Mouse (Mus musculus) stomach, embryonic 15.5 days (tissue): ENCODE results near the gene Olfr1392. TPM values are rescaled to one million over a fixed set of nuclear protein-coding genes. Genes with fewer than 3 reads are reported as not detected.
"Not testable (repeated sequence)": the region's sequence is repeated elsewhere in the genome, so short reads cannot be mapped to it uniquely, and the experiment has no call there.

Experiments used
- ATAC-seq: fragments of 200-750 bp; cut with Nextera tagmentation; 2 replicates; pipeline ENCODE4 v1.8.0; 2017; ENCODE audit warnings: low read depth, moderate number of reproducible peaks, moderate TSS enrichment; ENCODE audit not compliant: insufficient read depth, low FRiP score
- H3K27ac ChIP-seq: fragments of 300-500 bp; sonication (generic); 2 replicates; pipeline ENCODE4 v1.5.1; 2015; ENCODE audit warnings: mild to moderate bottlenecking, inconsistent platforms
- H3K27me3 ChIP-seq: fragments of 300-500 bp; sonication (generic); replicated peaks from 2 replicates; pipeline ENCODE4 v1.6.1; 2015; ENCODE audit warnings: inconsistent platforms
- H3K36me3 ChIP-seq: fragments of 300-500 bp; sonication (generic); 2 replicates; pipeline ENCODE4 v1.6.1; 2015; ENCODE audit warnings: inconsistent platforms
- H3K4me1 ChIP-seq: fragments of 300-500 bp; sonication (generic); 2 replicates; pipeline ENCODE4 v1.6.1; 2015; ENCODE audit warnings: inconsistent platforms
- H3K4me2 ChIP-seq: fragments of 300-500 bp; sonication (generic); 2 replicates; pipeline ENCODE4 v1.6.1; 2015; ENCODE audit warnings: mild to moderate bottlenecking, inconsistent platforms
- H3K4me3 ChIP-seq: fragments of 300-500 bp; sonication (generic); replicated peaks from 2 replicates; pipeline ENCODE4 v1.5.1; 2015; ENCODE audit warnings: inconsistent platforms
- H3K9ac ChIP-seq: fragments of 300-500 bp; sonication (generic); 2 replicates; pipeline ENCODE4 v1.6.1; 2015; ENCODE audit warnings: inconsistent platforms
- H3K9me3 ChIP-seq: fragments of 300-500 bp; sonication (generic); 2 replicates; pipeline ENCODE4 v1.6.1; 2016; ENCODE audit warnings: inconsistent platforms
- WGBS: fragments of 180-500 bp; shearing (Covaris S2); methylation state at CpG from one replicate; pipeline ENCODE4 v1.1.7; 2015; 5-methylcytosine and 5-hydroxymethylcytosine counted together
- polyA plus RNA-seq: library from polyadenylated mRNA; unstranded; fragments of >200 nt; fragmentation: Nextera tagmentation; extraction: Ambion mirVana; gene quantifications from 2 replicates; pipeline ENCODE4 v1.2.1, GENCODE M21; 2015

Olfr1392 gene
- polyA plus RNA-seq, 1 experiment from 2014 or later: not detected

- no peaks in the 10 kb centered on the region for H3K9me3 ChIP-seq
- H3K27ac ChIP-seq: no peak overlapping the region
- H3K27me3 ChIP-seq: no peaks in the 10 kb centered on the region
- no peak overlapping the region for H3K4me2 ChIP-seq
- no peak overlapping the region for H3K4me3 ChIP-seq
- no peak for ATAC-seq
- no peaks in the 10 kb centered on the region for H3K4me1 ChIP-seq
- no peak overlapping the region for H3K9ac ChIP-seq
- no peaks in the 10 kb centered on the region for H3K36me3 ChIP-seq
- 91% methylated on average over 9 of the region's 9 CpGs for WGBS
Measured at GRCm38 (mm10) chr11:49269761-49270160, 15.3 kb upstream of the Olfr1392 start.

GRCm38 (mm10) chr11:49270368-49270767 is 14.7 kb upstream of the Olfr1392 start:
- 92% methylated on average over 4 of the region's 4 CpGs for WGBS
- Histone ChIP-seq H3K4me2 (no peak overlapping the region), H3K27me3 (no peaks in the 10 kb centered on the region), H3K4me1 (no peaks in the 10 kb centered on the region), H3K9ac (no peak overlapping the region), H3K27ac (no peak overlapping the region), H3K36me3 (no peaks in the 10 kb centered on the region), H3K4me3 (no peak overlapping the region), H3K9me3 (no peaks in the 10 kb centered on the region)
- ATAC-seq: no peak

GRCm38 (mm10) chr11:49271334-49271733 is 13.7 kb upstream of the Olfr1392 start:
- no peak overlapping the region for H3K4me3 ChIP-seq
- H3K36me3 ChIP-seq: no peaks in the 10 kb centered on the region
- no peak overlapping the region for H3K9ac ChIP-seq
- no peaks in the 10 kb centered on the region for H3K9me3 ChIP-seq
- no peak overlapping the region for H3K4me2 ChIP-seq
- no peak; the same call in 1 of the 2 replicates for ATAC-seq
- H3K27me3 ChIP-seq: no peaks in the 10 kb centered on the region
- no peak overlapping the region for H3K27ac ChIP-seq
- 30% methylated on average over 7 of the region's 7 CpGs for WGBS
- no peaks in the 10 kb centered on the region for H3K4me1 ChIP-seq

DNA sequence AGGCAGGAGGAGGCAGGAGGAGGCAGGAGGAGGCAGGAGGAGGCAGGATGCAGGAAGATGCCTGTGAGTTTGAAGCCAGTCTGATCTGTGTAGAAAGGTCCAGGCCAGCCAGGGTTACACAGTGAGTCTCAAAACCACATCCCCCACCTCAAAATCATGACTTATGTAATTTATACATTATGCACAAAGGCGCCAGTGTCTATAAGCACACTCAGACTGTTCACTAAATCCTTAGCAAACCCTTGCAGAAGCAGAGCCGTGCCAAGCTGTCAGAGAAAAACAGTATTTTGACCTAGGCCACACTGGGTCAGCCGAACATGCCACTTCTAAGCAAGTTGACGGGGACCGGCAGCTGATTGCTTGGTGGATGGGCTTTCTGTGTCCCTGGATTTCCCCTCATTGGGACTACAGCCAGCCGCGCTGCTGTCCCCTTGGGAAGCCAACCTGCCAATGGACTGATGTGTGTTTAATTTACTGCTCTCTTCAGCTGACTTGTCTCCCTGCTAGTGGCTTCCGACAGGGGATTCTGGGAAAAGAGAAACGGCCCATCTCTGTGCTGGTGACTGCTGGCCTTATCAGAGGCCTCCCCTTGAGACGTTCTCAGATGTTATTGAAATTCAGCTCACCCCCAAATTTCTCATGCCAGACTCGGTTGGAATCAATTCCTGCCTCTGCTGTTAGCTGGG is 11.1 kb upstream of the Olfr1392 start:
- Histone ChIP-seq H3K27ac (no peak overlapping the region), H3K27me3 (no peaks in the 10 kb centered on the region), H3K36me3 (no peaks in the 10 kb centered on the region), H3K9me3 (no peaks in the 10 kb centered on the region), H3K4me2 (no peak overlapping the region), H3K4me3 (no peak overlapping the region), H3K9ac (no peak overlapping the region), H3K4me1 (no peaks in the 10 kb centered on the region)
- WGBS: 62% methylated on average over 11 of the region's 11 CpGs
- ATAC-seq: no peak

GRCm38 (mm10) chr11:49278222-49278621 is 6.9 kb upstream of the Olfr1392 start, which contains the start of gene Olfr1393:
Gene Olfr1393, plus strand, starts transcription at chr11:49278304.
- H3K4me2 ChIP-seq: no peak within 1 kb of the TSS
- H3K9me3 ChIP-seq: no peaks in the 10 kb centered on the region
- H3K27me3 ChIP-seq: no peaks in the 10 kb centered on the region
- H3K36me3 ChIP-seq: no peaks in the 10 kb centered on the region
- H3K4me3 ChIP-seq: no peak within 1 kb of the TSS
- no peak within 1 kb of the TSS for H3K27ac ChIP-seq
- H3K4me1 ChIP-seq: no peaks in the 10 kb centered on the region
- no peak within 1 kb of the TSS for H3K9ac ChIP-seq
- WGBS: 82% methylated on average over 3 of the region's 3 CpGs
- ATAC-seq: no peak

DNA sequence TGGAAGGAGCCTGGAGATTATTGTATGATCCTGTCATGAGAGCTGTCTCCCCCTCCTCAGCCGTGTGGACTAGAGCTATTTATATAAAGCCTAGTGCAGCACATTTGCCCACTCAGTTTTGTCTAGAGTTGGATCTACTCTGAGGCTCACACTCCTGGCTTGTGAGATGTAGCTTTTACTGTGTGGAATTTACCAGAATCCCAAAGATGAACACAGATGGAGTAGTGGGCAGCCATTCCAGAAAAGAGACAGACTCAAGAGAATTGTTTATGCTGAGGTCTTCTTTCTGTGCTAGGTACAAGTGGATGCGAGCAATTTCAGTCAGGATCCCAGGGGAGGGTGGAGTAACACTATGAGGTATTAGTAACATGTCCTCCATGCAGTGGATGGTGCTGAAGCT is 2.2 kb downstream of the Olfr1392 start:
- Histone ChIP-seq H3K4me1 (no peaks in the 10 kb centered on the region), H3K36me3 (no peaks in the 10 kb centered on the region), H3K4me3 (no peak overlapping the region), H3K9me3 (no peaks in the 10 kb centered on the region), H3K4me2 (no peak overlapping the region), H3K9ac (no peak overlapping the region), H3K27ac (no peak overlapping the region), H3K27me3 (no peaks in the 10 kb centered on the region)
- 51% methylated on average over 2 of the region's 2 CpGs for WGBS
- no peak for ATAC-seq

GRCm38 (mm10) chr11:49292777-49293176 is 7.7 kb downstream of the Olfr1392 start:
- H3K4me2 ChIP-seq: no peak overlapping the region
- ATAC-seq: no peak
- no peak overlapping the region for H3K27ac ChIP-seq
- WGBS: 66% methylated on average over 3 of the region's 3 CpGs
- H3K4me3 ChIP-seq: no peak overlapping the region
- H3K27me3 ChIP-seq: no peaks in the 10 kb centered on the region
- H3K9me3 ChIP-seq: no peaks in the 10 kb centered on the region
- H3K4me1 ChIP-seq: no peaks in the 10 kb centered on the region
- H3K9ac ChIP-seq: no peak overlapping the region
- no peaks in the 10 kb centered on the region for H3K36me3 ChIP-seq

- Histone ChIP-seq H3K27ac (no peak within 1 kb of the TSS), H3K4me1 (no peaks in the 10 kb centered on the region), H3K4me3 (no peak within 1 kb of the TSS), H3K4me2 (no peak within 1 kb of the TSS), H3K9me3 (no peaks in the 10 kb centered on the region), H3K27me3 (no peaks in the 10 kb centered on the region), H3K9ac (no peak within 1 kb of the TSS), H3K36me3 (no peaks in the 10 kb centered on the region)
- no peak for ATAC-seq
Measured at GRCm38 (mm10) chr11:49304441-49304840, 19.4 kb downstream of the Olfr1392 start, which contains the start of gene Olfr10. Gene Olfr10, plus strand, starts transcription at chr11:49304741.

- WGBS: 74% methylated on average over 5 of the region's 5 CpGs
- not testable (repeated sequence) for H3K36me3 ChIP-seq, H3K4me2 ChIP-seq, H3K9ac ChIP-seq, H3K27me3 ChIP-seq, H3K9me3 ChIP-seq, H3K4me1 ChIP-seq, H3K4me3 ChIP-seq, H3K27ac ChIP-seq, ATAC-seq
Measured at GRCm38 (mm10) chr11:49308547-49308946, 23.5 kb downstream of the Olfr1392 start.

DNA sequence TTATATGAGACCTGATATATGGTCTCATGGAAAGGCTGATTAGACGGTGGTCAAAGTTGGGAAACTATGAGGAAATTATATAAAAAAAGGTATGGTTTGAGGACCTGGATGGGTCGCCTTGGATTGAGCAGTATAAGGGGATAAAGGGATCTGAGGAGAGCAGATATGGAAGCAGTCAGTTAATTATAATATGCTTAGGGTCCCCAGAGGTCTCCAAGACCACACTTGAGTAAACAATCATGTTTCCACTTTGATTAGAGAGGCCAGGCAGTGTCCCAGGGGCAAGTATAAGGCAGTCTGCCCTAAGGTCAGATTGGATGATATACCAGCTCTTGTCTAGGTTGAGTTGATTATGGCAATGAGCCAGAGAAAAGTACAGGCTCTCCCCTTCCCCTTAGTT is 37.4 kb downstream of the Olfr1392 start, which contains the start of gene Olfr1391:
Olfr1391 (plus strand) TSS at position 301 of the 400 bp plus-strand sequence.
- Histone ChIP-seq H3K9ac (no peak within 1 kb of the TSS), H3K4me3 (no peak within 1 kb of the TSS), H3K27ac (no peak within 1 kb of the TSS), H3K9me3 (no peaks in the 10 kb centered on the region), H3K36me3 (no peaks in the 10 kb centered on the region), H3K4me1 (no peaks in the 10 kb centered on the region), H3K27me3 (no peaks in the 10 kb centered on the region), H3K4me2 (no peak within 1 kb of the TSS)
- no peak for ATAC-seq
- 75% methylated on average over 2 of the region's 2 CpGs for WGBS

DNA sequence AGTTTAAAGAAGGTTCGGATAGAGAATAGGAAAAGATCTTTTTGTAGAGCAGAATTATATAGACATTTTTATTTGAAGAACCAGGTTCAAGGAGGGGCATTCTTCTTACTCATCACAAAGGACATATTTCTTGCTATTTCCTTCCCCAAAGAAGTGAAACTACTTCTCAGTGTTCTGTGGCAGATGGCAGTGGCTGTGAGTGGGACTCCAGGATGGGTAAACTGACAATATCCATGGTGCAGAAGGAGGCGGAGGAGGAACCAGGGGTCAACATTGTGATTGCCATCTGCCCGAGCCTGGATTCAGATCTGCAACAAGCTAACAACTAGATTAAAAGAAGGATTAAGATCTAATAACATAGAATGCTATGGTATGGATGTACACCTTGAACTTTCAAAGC is 41.6 kb downstream of the Olfr1392 start:
- Histone ChIP-seq H3K27me3 (no peaks in the 10 kb centered on the region), H3K4me3 (no peak overlapping the region), H3K4me2 (no peak overlapping the region), H3K4me1 (no peaks in the 10 kb centered on the region), H3K9me3 (no peaks in the 10 kb centered on the region), H3K9ac (no peak overlapping the region), H3K36me3 (no peaks in the 10 kb centered on the region), H3K27ac (no peak overlapping the region)
- no peak for ATAC-seq
- WGBS: 79% methylated on average over 3 of the region's 3 CpGs

DNA sequence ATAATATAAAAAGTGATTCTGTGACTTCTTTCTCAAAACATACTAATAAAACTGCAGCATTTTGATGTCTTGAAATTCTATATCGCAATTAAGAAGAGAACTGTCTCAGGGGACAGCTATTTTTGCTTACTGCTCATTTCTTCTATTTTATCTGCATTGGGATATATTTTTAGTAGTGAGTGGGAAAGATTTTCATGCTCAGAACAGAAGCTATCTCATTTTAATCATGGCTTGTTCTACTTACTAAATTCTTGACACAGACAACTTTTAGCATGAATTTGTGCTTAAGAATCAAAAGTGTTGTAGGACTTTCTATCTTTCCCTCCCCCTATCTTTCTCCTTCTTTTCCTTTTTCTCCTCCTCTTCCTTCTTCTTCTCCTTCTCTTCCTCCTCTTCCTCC is 44.6 kb downstream of the Olfr1392 start:
- no peak overlapping the region for H3K27ac ChIP-seq
- H3K4me3 ChIP-seq: no peak overlapping the region
- no peak overlapping the region for H3K4me2 ChIP-seq
- H3K9ac ChIP-seq: no peak overlapping the region
- H3K36me3 ChIP-seq: no peaks in the 10 kb centered on the region
- WGBS: 75% methylated on average over 1 of the region's 1 CpGs
- no peaks in the 10 kb centered on the region for H3K27me3 ChIP-seq
- no peaks in the 10 kb centered on the region for H3K4me1 ChIP-seq
- no peaks in the 10 kb centered on the region for H3K9me3 ChIP-seq
- no peak for ATAC-seq

GRCm38 (mm10) chr11:49334888-49335287 is 49.8 kb downstream of the Olfr1392 start, which contains the start of gene Olfr1390:
Gene Olfr1390, plus strand, starts transcription at chr11:49335188.
- 96% methylated on average over 1 of the region's 1 CpGs for WGBS
- H3K4me3 ChIP-seq: no peak within 1 kb of the TSS
- H3K4me2 ChIP-seq: no peak within 1 kb of the TSS
- no peak for ATAC-seq
- H3K36me3 ChIP-seq: no peaks in the 10 kb centered on the region
- H3K27ac ChIP-seq: no peak within 1 kb of the TSS
- no peaks in the 10 kb centered on the region for H3K9me3 ChIP-seq
- H3K9ac ChIP-seq: no peak within 1 kb of the TSS
- no peaks in the 10 kb centered on the region for H3K4me1 ChIP-seq
- no peaks in the 10 kb centered on the region for H3K27me3 ChIP-seq
